Mouse (Mus musculus) gastrocnemius, adult 2 months (tissue): ENCODE results near the gene Nupl1. TPM values are rescaled to one million over a fixed set of nuclear protein-coding genes. Genes with fewer than 3 reads are reported as not detected.

Experiments
- DNase-seq: peaks from one replicate; pipeline ENCODE4 v3.0.0; 2022
- H3K27ac ChIP-seq: fragments of 200-600 bp; 2 replicates; pipeline ENCODE4 v1.8.1; 2022; ENCODE audit warnings: mild to moderate bottlenecking
- H3K4me3 ChIP-seq: fragments of 200-600 bp; 2 replicates; pipeline ENCODE4 v1.8.1; 2022; ENCODE audit warnings: mild to moderate bottlenecking, moderate library complexity
- CTCF ChIP-seq: fragments of 200-600 bp; IDR thresholded peaks from 2 replicates; pipeline ENCODE4 v1.8.1; 2022; ENCODE audit warnings: antibody characterized with exemption, mild to moderate bottlenecking, moderate library complexity
- intact Hi-C: fragments of 180-260 bp; cut with DNase I; formaldehyde crosslinking; loops from one replicate; pipeline ENCODE4 v1.15.1; 2025
- long read RNA-seq, 2 experiments: library from polyadenylated mRNA; stranded (forward); transcript quantifications; one replicate each; pipeline ENCODE4 v2.0.0; 2021
- total RNA-seq, 2 experiments: library from RNA; stranded (reverse); gene quantifications; 2 replicates each; pipeline ENCODE4 v1.2.3; 2021

Nupl1 gene
- total RNA-seq: not detected
- long read RNA-seq, experiment 1, partial matches to known transcripts: 6 of 7 reads
- long read RNA-seq, experiment 1, other reads (novel, unspliced or antisense): 1 of 7 reads
- long read RNA-seq, experiment 2, partial matches to known transcripts: 16 of 18 reads
- long read RNA-seq, experiment 2, other reads (novel, unspliced or antisense): 2 of 18 reads

DNA sequence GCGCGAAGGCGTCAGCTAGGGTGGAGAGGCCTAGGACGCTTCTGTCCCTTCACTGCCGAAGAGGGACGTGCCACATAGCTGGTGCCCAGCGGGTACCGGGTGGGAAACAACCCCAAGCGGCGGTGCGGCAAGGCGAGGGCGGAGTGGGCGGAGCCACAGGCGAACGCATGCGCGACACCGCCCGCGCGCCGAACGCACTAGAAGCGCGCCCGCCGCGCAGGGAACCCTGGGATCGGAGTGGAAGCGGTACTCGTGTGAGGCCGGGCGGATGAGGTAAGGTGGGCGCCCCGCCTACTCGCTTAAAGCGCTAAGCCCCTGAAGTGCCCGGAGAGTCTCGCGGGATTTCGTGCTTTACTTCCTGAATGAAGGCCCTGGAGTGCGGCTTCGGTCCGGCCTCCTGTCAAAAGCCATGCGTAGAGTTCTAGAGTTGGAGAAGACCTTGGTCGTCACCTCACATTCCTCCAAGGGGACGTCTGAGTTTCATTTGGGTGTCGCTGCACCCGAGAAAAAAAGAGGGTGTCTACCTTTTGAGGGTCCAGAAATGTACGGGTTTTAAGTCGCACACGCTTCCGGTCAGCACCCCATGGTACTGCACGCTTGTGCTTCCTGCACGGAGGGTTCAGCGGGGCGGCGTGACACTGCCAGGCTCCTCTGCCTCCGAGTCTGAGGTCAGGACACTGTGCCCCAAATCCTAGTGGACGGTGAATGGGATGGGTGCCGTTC, at the start of gene Nupl1, which contains the start of gene Gm49336:
TSS of gene Nupl1 (minus strand) at position 151 of the 723 bp plus-strand sequence.
TSS of gene Gm49336 (minus strand) at position 227 of the 723 bp plus-strand sequence.
- Histone ChIP-seq H3K27ac (peak within 1 kb of the TSS; percentile 96), H3K4me3 (peak within 1 kb of the TSS; percentile 99)
- TF ChIP-seq CTCF: no peak
- peak; percentile 99 for DNase-seq
- intact Hi-C loops: loop anchor here (1.0 kb wide), 1 partner anchor 14 kb away; the partner anchor contains the start of gene Mtmr6

DNA sequence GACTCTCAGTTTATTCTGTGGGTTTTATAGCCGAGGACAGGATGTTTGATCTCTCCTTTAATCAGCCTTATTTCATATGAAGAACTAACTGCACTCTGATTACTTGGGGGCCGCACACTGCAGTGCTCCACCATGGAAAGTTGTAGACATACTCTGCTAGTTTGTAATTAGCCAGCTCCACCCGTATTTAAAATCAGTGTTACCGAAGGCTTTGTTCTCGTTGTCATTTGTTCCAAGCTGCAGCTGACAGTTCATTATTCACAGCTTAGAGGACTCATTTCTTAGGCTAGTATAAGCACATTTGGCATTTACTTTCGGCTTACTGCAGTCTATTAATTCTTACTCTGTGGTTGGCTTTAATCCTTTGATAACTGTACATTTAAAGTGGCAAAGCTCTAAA, 49.8 kb upstream of the Nupl1 start:
- no peak overlapping the region for H3K27ac ChIP-seq
- intact Hi-C loops: no loop called here
- no peak for TF ChIP-seq CTCF
- no peak for DNase-seq
- no peak overlapping the region for H3K4me3 ChIP-seq

DNA sequence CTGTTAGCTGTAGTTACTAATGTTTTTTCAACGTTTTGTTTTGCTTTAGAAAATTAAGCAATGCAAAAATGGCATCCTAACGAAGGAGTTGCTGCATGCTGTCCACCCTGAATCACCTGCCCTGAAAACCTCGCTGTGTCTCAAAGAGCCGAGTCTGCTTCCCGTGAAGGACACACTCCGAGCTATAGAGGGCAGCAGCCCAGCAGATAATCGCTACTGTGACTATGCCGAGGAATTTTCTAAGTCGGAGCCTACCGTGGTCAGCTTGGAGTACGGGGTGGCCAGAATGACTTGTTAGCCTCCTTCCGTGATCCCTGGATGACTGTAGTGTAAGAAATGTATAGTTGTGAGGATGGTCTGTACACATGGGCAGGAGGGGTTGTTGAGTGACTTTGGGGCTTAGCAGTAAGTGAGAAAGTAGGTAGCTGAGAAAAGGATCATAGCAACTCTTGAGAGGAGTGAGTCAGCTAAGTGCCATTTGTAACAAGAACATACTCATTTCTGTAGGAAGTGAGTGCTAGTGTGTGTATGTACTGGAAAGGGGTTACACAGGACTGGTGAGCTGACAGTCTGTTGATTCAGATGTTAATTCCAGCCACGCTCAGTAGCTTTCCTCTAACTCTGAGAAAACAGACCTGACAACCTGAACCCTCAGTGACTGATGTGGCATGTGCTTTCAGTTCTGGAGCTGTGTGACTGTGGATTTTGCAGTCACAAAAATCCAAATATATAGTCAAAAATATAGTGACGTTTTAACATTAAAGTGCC, 49.2 kb upstream of the Nupl1 start:
- TF ChIP-seq CTCF: no peak
- Histone ChIP-seq H3K4me3 (no peak overlapping the region), H3K27ac (no peak overlapping the region)
- DNase-seq: no peak
- intact Hi-C loops: no loop called here

DNA sequence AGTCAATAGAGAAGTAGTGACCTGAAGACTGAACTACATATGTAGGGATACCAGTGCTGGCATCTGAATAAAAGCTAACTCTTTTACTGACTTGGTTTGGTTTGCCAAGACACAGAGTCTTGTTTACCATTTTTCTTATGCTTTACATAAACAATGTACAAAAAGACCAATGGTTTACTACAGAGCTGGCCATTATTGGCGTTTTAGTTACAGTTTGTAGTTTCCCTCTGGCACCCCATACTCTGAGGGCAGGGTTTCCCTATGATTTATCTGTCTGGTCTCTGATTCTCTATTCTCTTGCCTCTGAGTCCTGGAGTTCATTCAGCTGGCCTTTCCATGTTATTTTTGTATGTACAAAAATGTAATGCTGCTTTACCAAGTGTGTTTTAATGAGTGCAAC, 44.3 kb upstream of the Nupl1 start:
- DNase-seq: no peak
- no peak for TF ChIP-seq CTCF
- intact Hi-C loops: no loop called here
- H3K27ac ChIP-seq: no peak overlapping the region
- no peak overlapping the region for H3K4me3 ChIP-seq

GRCm38 (mm10) chr14:60290363-60290762, 39.1 kb upstream of the Nupl1 start:
- TF ChIP-seq CTCF: no peak

GRCm38 (mm10) chr14:60286194-60286863, 35.1 kb upstream of the Nupl1 start:
- no peak for DNase-seq
- H3K4me3 ChIP-seq: no peak overlapping the region
- intact Hi-C loops: loop anchor here (10.0 kb wide), 1 partner anchor 62 kb away; no protein-coding TSS in a partner anchor
- TF ChIP-seq CTCF: no peak
- no peak overlapping the region for H3K27ac ChIP-seq

More at GRCm38 (mm10) chr14:60290363-60290762, 39.1 kb upstream of the Nupl1 start:
- DNase-seq: no peak
- no peak overlapping the region for H3K4me3 ChIP-seq
- intact Hi-C loops: no loop called here
- H3K27ac ChIP-seq: no peak overlapping the region

DNA sequence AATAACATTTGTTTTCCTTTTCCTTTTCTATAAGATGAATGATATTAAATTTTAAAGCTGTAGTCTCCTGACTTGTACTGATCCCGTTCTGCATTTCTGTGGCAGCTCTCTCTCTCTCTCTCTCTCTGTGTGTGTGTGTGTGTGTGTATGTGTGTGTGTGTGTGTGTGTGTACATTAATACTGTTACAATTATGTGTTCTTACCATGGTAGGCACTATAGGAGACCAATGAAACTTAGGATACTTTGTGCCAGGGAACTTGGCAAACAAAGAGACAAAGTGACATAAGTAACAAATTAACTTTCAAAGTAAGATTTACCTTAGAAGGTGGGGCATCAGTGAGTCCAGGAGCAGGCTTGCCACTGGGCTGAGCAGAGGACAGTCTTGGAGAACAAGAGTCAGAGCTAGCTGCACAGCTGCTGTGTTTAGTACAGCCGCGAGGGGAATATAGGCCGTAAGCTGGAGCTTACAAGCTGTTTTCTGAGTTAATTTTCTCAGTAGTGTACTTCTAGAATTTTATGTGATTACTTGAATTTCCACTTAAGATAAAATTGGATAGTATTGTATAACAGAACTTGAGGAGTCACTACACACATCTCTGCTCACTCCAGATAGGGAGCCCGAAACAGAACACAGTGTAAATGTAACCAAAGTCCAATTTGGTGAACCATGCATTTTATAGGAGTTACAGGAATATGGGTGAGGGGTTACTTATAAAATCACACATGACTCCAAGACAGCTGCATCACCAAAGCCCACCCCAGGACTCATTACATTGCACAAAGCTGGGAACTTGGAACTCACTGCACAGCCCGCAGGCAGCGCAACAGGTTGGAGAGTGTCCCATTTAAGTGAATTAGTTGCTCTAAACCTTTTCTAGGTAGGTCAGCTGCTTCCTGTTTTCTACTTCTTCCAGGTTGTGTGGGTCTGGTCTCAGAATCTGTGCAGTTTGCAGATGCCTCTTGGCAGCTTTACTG, 24.4 kb upstream of the Nupl1 start:
- no peak for DNase-seq
- Histone ChIP-seq H3K27ac (no peak overlapping the region), H3K4me3 (no peak overlapping the region)
- intact Hi-C loops: no loop called here
- TF ChIP-seq CTCF: no peak

GRCm38 (mm10) chr14:60273346-60273745, 22.1 kb upstream of the Nupl1 start:
- no peak for TF ChIP-seq CTCF
- intact Hi-C loops: no loop called here
- Histone ChIP-seq H3K4me3 (no peak overlapping the region), H3K27ac (no peak overlapping the region)
- DNase-seq: no peak

- intact Hi-C loops: loop anchor here (5.0 kb wide), 1 partner anchor 667 kb away; no protein-coding TSS in a partner anchor
- Histone ChIP-seq H3K4me3 (no peak overlapping the region), H3K27ac (no peak overlapping the region)
- no peak for TF ChIP-seq CTCF
- DNase-seq: peak; percentile 25
Observed at GRCm38 (mm10) chr14:60269333-60269732, 18.1 kb upstream of the Nupl1 start.

GRCm38 (mm10) chr14:60264990-60265876, 14.0 kb upstream of the Nupl1 start, which contains the start of gene Mtmr6:
Mtmr6 (plus strand) TSS chr14:60265228.
- intact Hi-C loops: loop anchor here (1.0 to 5.0 kb wide), 2 partner anchors 14 to 663 kb away; partner anchors contain the start of genes Gm49336 and Nupl1

More at GRCm38 (mm10) chr14:60264990-60265876, 14.0 kb upstream of the Nupl1 start, which contains the start of gene Mtmr6:
- H3K27ac ChIP-seq: peak within 1 kb of the TSS; percentile 94
- peak; percentile 96 for DNase-seq
- peak within 1 kb of the TSS; percentile 85 for H3K4me3 ChIP-seq
- TF ChIP-seq CTCF: peak; percentile 96
